Mouse (Mus musculus) liver, embryonic 14.5 days (tissue): Measurements from ENCODE around the gene Ly6g5c.
"Not testable (repeated sequence)": the region's sequence is repeated elsewhere in the genome, so short reads cannot be mapped to it uniquely, and the experiment has no call there.

Experiments
- CTCF ChIP-seq: IDR thresholded peaks from 2 replicates; pipeline ENCODE4 v1.5.1; 2016; ENCODE audit warnings: antibody characterized with exemption, low read depth, control low read depth
- EP300 ChIP-seq: IDR thresholded peaks from 2 replicates; pipeline ENCODE4 v1.6.1; 2016; ENCODE audit warnings: antibody characterized with exemption, low read depth

- TF ChIP-seq CTCF, EP300: not testable (repeated sequence)
These were observed 15.2 kb downstream of the Ly6g5c start for GRCm38 (mm10) chr17:35123287-35123686.
